Mouse (Mus musculus) forebrain, embryonic 13.5 days (tissue): Measurements from ENCODE around the gene Ccpg1os. TPM values are rescaled to one million over a fixed set of nuclear protein-coding genes. Genes with fewer than 3 reads are reported as not detected.

Experiments
- ATAC-seq: fragments of 200-750 bp; cut with Nextera tagmentation; 2 replicates; pipeline ENCODE4 v1.8.0; 2017
- H3K27ac ChIP-seq: fragments of 300-500 bp; sonication (generic); 2 replicates; pipeline ENCODE4 v1.5.1; 2015; ENCODE audit warnings: inconsistent platforms, mild to moderate bottlenecking, moderate library complexity
- H3K27me3 ChIP-seq: fragments of 300-500 bp; sonication (generic); 2 replicates; pipeline ENCODE4 v1.6.1; 2015; ENCODE audit warnings: mild to moderate bottlenecking, inconsistent platforms
- H3K36me3 ChIP-seq: fragments of 300-500 bp; sonication (generic); 2 replicates; pipeline ENCODE4 v1.6.1; 2015; ENCODE audit warnings: mild to moderate bottlenecking, inconsistent platforms; ENCODE audit not compliant: poor library complexity, severe bottlenecking
- H3K4me1 ChIP-seq: fragments of 300-500 bp; sonication (generic); 2 replicates; pipeline ENCODE4 v1.6.1; 2015; ENCODE audit warnings: inconsistent platforms
- H3K4me2 ChIP-seq: fragments of 300-500 bp; sonication (generic); 2 replicates; pipeline ENCODE4 v1.6.1; 2015; ENCODE audit warnings: inconsistent platforms, mild to moderate bottlenecking, moderate library complexity
- H3K4me3 ChIP-seq: fragments of 300-500 bp; sonication (generic); 2 replicates; pipeline ENCODE4 v1.5.1; 2015; ENCODE audit warnings: mild to moderate bottlenecking, inconsistent platforms
- H3K9ac ChIP-seq: fragments of 300-500 bp; sonication (generic); 2 replicates; pipeline ENCODE4 v1.6.1; 2015; ENCODE audit warnings: mild to moderate bottlenecking, inconsistent platforms
- H3K9me3 ChIP-seq: fragments of 300-500 bp; sonication (generic); replicated peaks from 2 replicates; pipeline ENCODE4 v1.6.1; 2016; ENCODE audit warnings: inconsistent platforms
- WGBS: fragments of 180-500 bp; shearing (Covaris S2); methylation state at CpG from one replicate; pipeline ENCODE4 v1.1.7; 2015; 5-methylcytosine and 5-hydroxymethylcytosine counted together
- polyA plus RNA-seq: library from polyadenylated mRNA; unstranded; fragments of >200 nt; fragmentation: Nextera tagmentation; extraction: Ambion mirVana; gene quantifications from 2 replicates; pipeline ENCODE4 v1.2.1, GENCODE M21; 2015

Gene Ccpg1os
- polyA plus RNA-seq, 1 experiment from 2014 or later = 26.9 TPM

DNA sequence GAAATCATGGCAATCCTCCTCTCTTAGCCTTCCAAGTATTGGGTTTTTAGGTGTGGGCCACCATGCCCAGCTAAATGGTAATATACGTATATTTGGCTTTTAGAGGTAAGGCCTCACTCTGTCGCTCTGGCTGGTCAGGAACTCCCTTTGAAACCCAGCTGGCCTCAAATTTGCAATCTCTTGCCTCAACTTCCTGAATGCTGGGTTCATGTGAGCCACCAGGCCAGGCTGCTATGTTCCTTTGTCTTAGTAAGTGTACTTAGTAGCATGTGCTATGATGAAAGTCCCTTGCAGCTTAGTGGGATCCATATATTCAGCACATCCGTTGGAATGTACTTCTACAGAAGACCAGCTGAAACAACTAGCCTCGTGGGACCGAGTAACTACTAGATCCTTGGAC, 10.4 kb downstream of the Ccpg1os start:
- no peak overlapping the region for H3K27ac ChIP-seq
- no peaks in the 10 kb centered on the region for H3K9me3 ChIP-seq
- no peaks in the 10 kb centered on the region for H3K36me3 ChIP-seq
- H3K27me3 ChIP-seq = no peaks in the 10 kb centered on the region
- no peaks in the 10 kb centered on the region for H3K4me1 ChIP-seq
- no peak overlapping the region for H3K4me3 ChIP-seq
- ATAC-seq = no peak
- H3K9ac ChIP-seq = no peak overlapping the region
- WGBS = 84% methylated on average over 5 of the region's 5 CpGs
- no peak overlapping the region for H3K4me2 ChIP-seq

DNA sequence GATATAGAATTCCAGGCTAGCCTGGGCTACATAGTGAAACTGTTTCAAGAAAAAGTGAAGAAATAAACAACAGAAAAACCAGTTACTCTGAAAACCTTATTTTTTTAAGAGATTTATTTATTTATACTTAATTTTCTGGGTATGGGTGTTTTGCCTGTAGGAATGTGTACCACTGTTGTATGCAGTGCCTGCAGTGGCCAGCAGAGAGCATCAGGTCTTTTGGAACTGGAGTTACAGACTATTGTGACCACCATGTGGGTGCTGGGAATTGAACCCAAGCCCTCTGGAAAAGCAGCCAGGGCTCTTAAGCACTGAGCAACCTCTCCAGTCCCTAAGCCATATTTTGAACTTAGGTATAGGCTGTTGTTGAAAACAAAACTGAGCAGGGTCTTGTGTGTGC, 12.2 kb downstream of the Ccpg1os start:
- no peak overlapping the region for H3K9ac ChIP-seq
- H3K4me2 ChIP-seq = no peak overlapping the region
- no peak for ATAC-seq
- H3K36me3 ChIP-seq = no peaks in the 10 kb centered on the region
- H3K27ac ChIP-seq = no peak overlapping the region
- no peak overlapping the region for H3K4me3 ChIP-seq
- H3K9me3 ChIP-seq = no peaks in the 10 kb centered on the region
- H3K4me1 ChIP-seq = 0 out of 2 replicates have a peak, but pooled peaks cover 4% of the 10 kb centered on the region
- no peaks in the 10 kb centered on the region for H3K27me3 ChIP-seq

DNA sequence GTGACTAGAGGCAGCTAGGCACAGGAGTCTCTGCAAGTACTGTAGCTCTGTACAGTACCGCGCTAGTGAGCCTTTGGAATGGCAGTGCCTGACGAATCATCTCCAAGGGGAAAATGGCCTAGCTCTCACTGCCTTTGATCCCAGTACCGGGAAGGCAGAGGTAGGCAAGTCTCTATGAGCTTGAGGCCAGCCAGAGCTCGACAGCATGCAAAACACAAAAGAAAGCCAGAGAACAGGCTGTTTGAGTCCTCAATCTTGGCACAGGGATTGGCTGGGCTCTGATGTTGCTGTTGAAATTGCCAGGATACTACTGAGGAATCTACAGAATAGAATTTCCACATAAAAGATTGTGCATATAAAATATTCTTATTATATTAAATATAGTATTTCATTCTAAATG, 12.7 kb downstream of the Ccpg1os start:
- 0 out of 2 replicates have a peak, but pooled peaks cover 5% of the 10 kb centered on the region for H3K4me1 ChIP-seq
- H3K4me2 ChIP-seq = no peak overlapping the region
- H3K9me3 ChIP-seq = no peaks in the 10 kb centered on the region
- no peaks in the 10 kb centered on the region for H3K27me3 ChIP-seq
- no peaks in the 10 kb centered on the region for H3K36me3 ChIP-seq
- H3K27ac ChIP-seq = no peak overlapping the region
- WGBS = 85% methylated on average over 5 of the region's 5 CpGs
- H3K4me3 ChIP-seq = no peak overlapping the region
- no peak overlapping the region for H3K9ac ChIP-seq
- ATAC-seq = no peak

DNA sequence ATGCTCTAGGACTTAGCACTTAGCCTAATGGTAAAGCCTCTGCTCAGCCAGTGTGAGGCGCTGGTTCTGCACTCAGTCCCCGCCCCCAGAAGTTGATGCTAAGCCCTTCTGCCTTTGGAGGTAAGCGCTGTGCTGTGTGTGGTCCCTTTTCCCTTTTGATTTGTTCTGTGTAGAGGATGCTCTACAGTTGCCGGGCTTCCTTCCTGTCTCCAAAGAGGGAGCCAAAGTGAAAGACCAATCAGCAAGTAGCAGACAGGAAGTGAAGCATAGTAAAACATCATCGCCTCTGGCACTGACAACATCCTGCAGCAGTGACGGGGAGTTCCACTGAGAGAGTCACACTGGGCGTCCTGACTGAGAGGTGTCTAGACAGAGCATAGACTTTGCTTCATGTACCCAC, 15.3 kb downstream of the Ccpg1os start:
- Histone ChIP-seq H3K27me3 (no peaks in the 10 kb centered on the region), H3K4me3 (no peak overlapping the region), H3K4me2 (no peak overlapping the region), H3K36me3 (no peaks in the 10 kb centered on the region), H3K4me1 (0 out of 2 replicates have a peak, but pooled peaks cover 5% of the 10 kb centered on the region), H3K27ac (no peak overlapping the region), H3K9me3 (no peaks in the 10 kb centered on the region), H3K9ac (no peak overlapping the region)
- 76% methylated on average over 7 of the region's 7 CpGs for WGBS
- no peak for ATAC-seq

DNA sequence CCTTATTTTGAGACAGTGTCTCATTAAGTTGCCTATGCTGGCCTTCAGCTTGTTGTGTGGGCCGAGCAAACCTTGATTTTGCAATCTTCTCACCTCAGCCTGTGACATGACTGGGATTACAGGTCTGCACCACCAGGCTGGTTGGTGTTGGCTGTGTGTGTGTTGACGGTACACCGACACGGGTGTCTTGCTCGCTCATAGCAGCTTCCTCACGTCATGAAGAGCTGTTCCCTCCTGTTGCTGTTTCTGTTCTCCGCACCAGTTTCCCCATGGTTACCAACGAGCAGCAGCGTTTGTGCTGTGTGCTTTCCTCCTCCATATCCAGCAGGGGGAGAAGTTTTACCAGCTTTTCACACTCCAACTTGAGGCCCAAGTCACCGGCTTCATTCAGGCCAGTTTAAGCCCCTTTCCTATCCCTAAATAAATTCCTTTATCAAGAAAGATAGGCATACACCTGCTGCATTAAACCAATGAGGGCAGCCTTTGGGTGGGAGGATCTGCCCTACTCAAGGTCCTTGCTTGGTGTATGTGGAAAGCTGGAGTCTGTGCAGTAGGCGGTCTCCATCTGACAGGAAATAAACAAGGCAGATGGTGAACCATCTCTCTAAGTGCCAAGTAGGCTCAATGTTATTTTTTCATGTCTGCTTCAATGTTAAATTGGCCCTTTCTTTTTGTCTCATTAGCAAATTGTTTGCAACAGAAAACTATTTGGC, 16.7 kb downstream of the Ccpg1os start:
- H3K4me3 ChIP-seq = no peak overlapping the region
- H3K27ac ChIP-seq = peak overlapping the region; percentile 31; the same call in 1 of the 2 replicates
- no peaks in the 10 kb centered on the region for H3K36me3 ChIP-seq
- 28% methylated on average over 11 of the region's 11 CpGs for WGBS
- ATAC-seq = peak; percentile 93
- H3K4me1 ChIP-seq = 0 out of 2 replicates have a peak, but pooled peaks cover 5% of the 10 kb centered on the region
- H3K27me3 ChIP-seq = no peaks in the 10 kb centered on the region
- H3K4me2 ChIP-seq = peak overlapping the region; percentile 25; the same call in 1 of the 2 replicates
- no peaks in the 10 kb centered on the region for H3K9me3 ChIP-seq
- H3K9ac ChIP-seq = no peak overlapping the region

DNA sequence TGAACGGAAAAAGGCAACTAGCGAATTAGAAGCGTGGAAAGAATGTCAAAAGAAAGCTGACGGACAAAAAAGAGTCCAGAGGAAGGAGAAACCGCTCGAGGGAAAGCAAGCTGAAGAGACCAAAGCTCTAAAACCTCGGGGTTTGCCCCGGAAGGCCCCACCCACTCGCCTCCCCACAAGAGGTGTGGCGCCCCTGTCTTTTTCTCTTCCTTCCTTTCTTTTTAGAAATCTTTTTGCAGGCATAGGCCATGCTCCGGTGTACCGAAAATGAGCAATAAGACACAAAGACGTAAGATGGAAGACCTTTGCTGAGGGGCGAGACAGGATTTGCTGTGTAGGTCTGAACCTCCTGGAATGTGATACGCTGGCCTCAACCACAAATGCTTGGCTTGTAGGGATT, 23.2 kb downstream of the Ccpg1os start:
- no peak overlapping the region for H3K27ac ChIP-seq
- no peaks in the 10 kb centered on the region for H3K36me3 ChIP-seq
- ATAC-seq = no peak
- no peak overlapping the region for H3K4me2 ChIP-seq
- no peak overlapping the region for H3K9ac ChIP-seq
- H3K4me1 ChIP-seq = peaks cover 11% of the 10 kb centered on the region
- no peak overlapping the region for H3K4me3 ChIP-seq
- 85% methylated on average over 15 of the region's 15 CpGs for WGBS
- no peaks in the 10 kb centered on the region for H3K9me3 ChIP-seq
- no peaks in the 10 kb centered on the region for H3K27me3 ChIP-seq

DNA sequence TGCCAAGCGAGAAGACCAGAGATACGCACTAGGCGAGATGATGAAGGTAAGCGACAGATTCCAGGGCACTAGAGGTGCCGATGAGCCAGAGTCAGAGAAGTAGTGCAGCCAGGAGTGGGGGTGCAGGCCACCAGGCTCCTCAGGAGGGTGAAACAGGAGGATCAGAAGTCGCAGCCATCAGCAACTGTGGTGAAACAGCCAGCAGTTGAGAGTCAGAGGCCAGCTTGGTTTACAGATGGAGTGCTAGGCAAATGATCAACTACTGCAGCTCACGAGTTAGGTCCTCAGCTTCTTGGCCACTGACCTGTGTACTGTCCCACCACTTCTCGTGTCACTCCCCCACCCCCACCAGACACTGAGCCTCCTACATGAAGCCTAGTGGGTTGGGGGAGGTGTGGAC, 23.8 kb downstream of the Ccpg1os start:
- no peak for ATAC-seq
- WGBS = 78% methylated on average over 8 of the region's 8 CpGs

DNA sequence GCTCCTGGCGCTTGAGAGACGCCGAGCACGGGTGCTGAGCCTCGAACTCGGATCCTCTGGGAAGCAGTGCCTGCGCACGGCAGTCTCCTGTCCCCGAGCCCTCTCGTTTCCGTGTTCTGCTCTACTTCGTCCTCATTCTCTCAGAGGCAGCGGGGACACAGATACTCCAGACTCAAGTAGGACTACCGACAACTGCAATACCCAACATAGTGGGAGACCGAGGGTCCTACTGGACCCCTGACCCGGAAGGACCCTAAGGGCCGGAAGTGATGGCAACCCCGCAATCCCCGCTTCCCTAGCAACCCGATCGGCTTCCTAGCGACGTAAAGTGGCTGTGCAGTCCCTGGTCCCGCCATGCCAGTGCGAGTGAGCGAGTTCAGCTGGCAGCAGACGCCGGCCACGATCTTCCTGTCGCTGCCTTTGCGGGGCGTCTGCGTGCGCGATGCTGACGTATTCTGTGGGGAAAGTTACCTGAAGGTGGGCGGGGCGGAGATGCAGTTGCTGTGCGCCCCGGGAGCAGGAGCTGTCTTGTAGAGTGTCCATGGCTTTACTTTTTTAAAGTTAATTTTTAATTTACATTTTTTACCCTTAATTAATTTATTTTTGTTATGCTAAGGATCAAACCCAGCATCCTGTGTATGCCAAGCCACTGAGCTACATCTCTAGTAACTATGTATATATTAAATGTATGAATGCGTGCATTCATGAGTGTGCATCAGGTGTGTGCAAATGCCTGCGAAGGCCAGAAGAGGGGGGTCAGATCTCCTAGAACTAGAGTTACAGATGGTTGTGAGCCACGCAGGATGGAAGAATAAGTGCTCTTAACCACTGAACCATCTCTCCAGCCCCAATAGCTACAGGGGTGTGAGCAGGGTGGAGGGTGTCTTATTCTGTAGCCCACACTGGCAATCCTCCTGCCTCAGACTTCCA, 26.4 kb downstream of the Ccpg1os start, which contains the start of the genes Dyx1c1 and Gm44503:
Gene Dyx1c1 (plus strand): TSS at position 265 of the 930 bp plus-strand sequence.
Gene Gm44503 (plus strand): TSS at position 332 of the 930 bp plus-strand sequence.
- Histone ChIP-seq H3K4me3 (peak within 1 kb of the TSS; percentile 64), H3K4me2 (peak within 1 kb of the TSS; percentile 71), H3K9ac (peak within 1 kb of the TSS; percentile 73), H3K9me3 (no peaks in the 10 kb centered on the region), H3K27me3 (no peaks in the 10 kb centered on the region), H3K27ac (peak within 1 kb of the TSS; percentile 35; the same call in 1 of the 2 replicates), H3K36me3 (no peaks in the 10 kb centered on the region), H3K4me1 (peaks cover 11% of the 10 kb centered on the region)
- peak; percentile 96 for ATAC-seq
- 2% methylated on average over 43 of the region's 43 CpGs for WGBS

More for the DNA sequence above, 23.8 kb downstream of the Ccpg1os start:
- Histone ChIP-seq H3K27me3 (no peaks in the 10 kb centered on the region), H3K4me1 (peaks cover 11% of the 10 kb centered on the region), H3K36me3 (no peaks in the 10 kb centered on the region), H3K4me3 (no peak overlapping the region), H3K4me2 (no peak overlapping the region), H3K9me3 (no peaks in the 10 kb centered on the region), H3K27ac (no peak overlapping the region), H3K9ac (no peak overlapping the region)

DNA sequence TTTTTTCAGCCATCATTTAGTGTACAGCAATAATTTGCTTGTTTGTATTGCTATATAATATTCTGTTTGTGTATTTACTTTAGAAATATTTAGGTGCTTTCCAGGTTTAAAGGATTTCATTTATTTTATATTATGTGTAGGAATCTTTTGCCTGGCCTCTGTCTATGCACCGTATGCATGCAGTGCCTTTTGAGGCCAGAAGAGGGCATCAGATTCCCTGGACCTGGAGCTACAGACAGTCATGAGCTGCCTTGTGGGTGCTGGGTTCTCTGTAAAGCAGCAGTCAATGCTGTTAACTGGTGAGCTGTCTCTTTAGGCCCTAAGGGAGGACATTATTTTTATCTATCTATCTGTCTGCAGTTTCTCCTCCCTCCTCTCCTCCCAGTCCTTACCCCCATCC, 29.6 kb downstream of the Ccpg1os start:
- Histone ChIP-seq H3K4me2 (no peak overlapping the region), H3K27me3 (no peaks in the 10 kb centered on the region), H3K4me1 (peaks cover 11% of the 10 kb centered on the region), H3K9ac (no peak overlapping the region), H3K9me3 (no peaks in the 10 kb centered on the region), H3K36me3 (no peaks in the 10 kb centered on the region), H3K27ac (no peak overlapping the region), H3K4me3 (no peak overlapping the region)
- WGBS = 15% methylated on average over 1 of the region's 1 CpGs
- no peak; the same call in 1 of the 2 replicates for ATAC-seq

DNA sequence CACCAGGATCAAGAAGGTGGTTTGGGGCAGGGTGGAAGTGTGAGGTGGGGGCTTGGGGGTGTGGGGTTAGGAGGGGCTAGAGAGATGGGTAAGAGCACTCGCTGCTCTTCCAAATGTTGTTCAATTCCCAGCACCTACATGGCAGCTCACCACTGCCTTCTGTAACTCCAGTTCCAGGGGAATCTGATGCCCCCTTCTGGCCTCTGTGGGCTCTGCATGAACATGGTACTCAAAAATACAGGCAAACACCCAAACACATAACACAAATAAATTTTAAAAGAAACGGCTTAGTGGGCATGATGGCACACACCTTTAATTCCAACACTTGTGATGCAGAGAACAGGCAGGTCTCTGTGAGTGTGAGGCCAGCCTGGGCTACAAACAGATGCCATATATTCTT, 30.4 kb downstream of the Ccpg1os start:
- H3K4me2 ChIP-seq = no peak overlapping the region
- H3K4me3 ChIP-seq = no peak overlapping the region
- no peak overlapping the region for H3K27ac ChIP-seq
- H3K27me3 ChIP-seq = no peaks in the 10 kb centered on the region
- 58% methylated on average over 2 of the region's 2 CpGs for WGBS
- peaks cover 11% of the 10 kb centered on the region for H3K4me1 ChIP-seq
- ATAC-seq = no peak
- no peaks in the 10 kb centered on the region for H3K9me3 ChIP-seq
- no peak overlapping the region for H3K9ac ChIP-seq
- H3K36me3 ChIP-seq = no peaks in the 10 kb centered on the region

DNA sequence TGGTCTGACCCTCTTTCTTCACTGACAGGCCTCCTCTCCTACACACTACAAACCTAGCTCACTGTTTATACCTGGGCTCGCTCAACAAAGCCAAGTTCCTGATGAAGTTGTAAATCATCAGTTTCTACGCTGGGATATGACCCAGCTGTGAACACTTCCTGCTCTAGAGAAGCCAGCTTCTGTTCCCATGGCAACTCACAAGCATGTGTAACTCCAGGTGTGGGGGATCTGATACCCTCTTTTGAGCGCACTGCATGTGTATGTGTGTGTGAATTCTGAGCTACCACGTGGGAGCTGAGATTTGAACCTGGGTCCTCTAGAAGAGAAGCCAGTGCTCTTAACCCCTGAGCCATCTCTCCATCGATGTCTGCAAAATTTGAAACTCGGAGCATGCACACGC, 35.6 kb downstream of the Ccpg1os start:
- no peak overlapping the region for H3K27ac ChIP-seq
- no peak for ATAC-seq
- H3K4me2 ChIP-seq = no peak overlapping the region
- H3K4me1 ChIP-seq = no peaks in the 10 kb centered on the region
- H3K27me3 ChIP-seq = no peaks in the 10 kb centered on the region
- H3K36me3 ChIP-seq = peaks cover 26% of the 10 kb centered on the region
- 81% methylated on average over 7 of the region's 7 CpGs for WGBS
- H3K9ac ChIP-seq = no peak overlapping the region
- peaks cover 5% of the 10 kb centered on the region; the same call in 1 of the 2 replicates for H3K9me3 ChIP-seq
- H3K4me3 ChIP-seq = no peak overlapping the region

DNA sequence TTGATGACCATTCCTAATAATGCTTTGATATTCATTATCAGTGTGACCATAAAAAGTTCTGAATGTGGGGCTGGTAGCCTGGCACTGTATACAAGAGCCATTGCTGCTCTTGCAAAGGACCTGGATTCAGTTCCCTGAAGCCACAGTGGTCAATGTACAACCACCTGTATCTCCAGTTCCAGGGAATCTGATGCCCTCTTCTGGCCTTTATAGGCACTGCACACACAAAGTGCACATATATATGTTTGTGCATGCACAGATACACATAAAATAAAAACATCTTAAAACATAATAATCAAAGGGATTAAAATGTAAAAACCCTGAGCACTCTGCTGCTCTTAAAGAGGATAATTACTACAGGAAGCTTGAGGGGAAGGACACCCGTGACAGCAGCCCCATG, 38.2 kb downstream of the Ccpg1os start:
- Histone ChIP-seq H3K27me3 (no peaks in the 10 kb centered on the region), H3K27ac (no peak overlapping the region), H3K4me3 (no peak overlapping the region), H3K9me3 (peaks cover 5% of the 10 kb centered on the region; the same call in 1 of the 2 replicates), H3K4me1 (no peaks in the 10 kb centered on the region), H3K4me2 (no peak overlapping the region), H3K9ac (no peak overlapping the region), H3K36me3 (peaks cover 32% of the 10 kb centered on the region)
- no peak for ATAC-seq
- 92% methylated on average over 1 of the region's 1 CpGs for WGBS
